Mouse (Mus musculus) hindbrain, embryonic 16.5 days (tissue): ENCODE data around the gene Dgkg. TPM values are rescaled to one million over a fixed set of nuclear protein-coding genes. Genes with fewer than 3 reads are reported as not detected.
A peak's percentile ranks its signal among the peaks of the same experiment; 100 is the strongest.

Experiments
- ATAC-seq: fragments of 200-750 bp; cut with Nextera tagmentation; 2 replicates; pipeline ENCODE4 v1.8.0; 2017; ENCODE audit warnings: moderate TSS enrichment, moderate library complexity
- H3K27ac ChIP-seq: fragments of 300-500 bp; sonication (generic); 2 replicates; pipeline ENCODE4 v1.5.1; 2014; ENCODE audit warnings: low read depth, mild to moderate bottlenecking, control low read depth, low read length, moderate library complexity
- H3K27me3 ChIP-seq: fragments of 300-500 bp; sonication (generic); replicated peaks from 2 replicates; pipeline ENCODE4 v1.6.1; 2014; ENCODE audit warnings: low read length; ENCODE audit not compliant: control insufficient read depth, insufficient read depth
- H3K36me3 ChIP-seq: fragments of 300-500 bp; sonication (generic); 2 replicates; pipeline ENCODE4 v1.6.1; 2014; ENCODE audit warnings: mild to moderate bottlenecking, low read length, moderate library complexity, mixed read lengths; ENCODE audit not compliant: control insufficient read depth, insufficient read depth
- H3K4me1 ChIP-seq: fragments of 300-500 bp; sonication (generic); 2 replicates; pipeline ENCODE4 v1.6.1; 2014; ENCODE audit warnings: low read depth, low read length; ENCODE audit not compliant: control insufficient read depth, insufficient read depth
- H3K4me2 ChIP-seq: fragments of 300-500 bp; sonication (generic); 2 replicates; pipeline ENCODE4 v1.6.1; 2014; ENCODE audit warnings: mild to moderate bottlenecking, low read length, control low read depth, moderate library complexity
- H3K4me3 ChIP-seq: fragments of 300-500 bp; sonication (generic); 2 replicates; pipeline ENCODE4 v1.5.1; 2014; ENCODE audit warnings: mild to moderate bottlenecking, low read length, control low read depth, moderate library complexity
- H3K9ac ChIP-seq: fragments of 300-500 bp; sonication (generic); 2 replicates; pipeline ENCODE4 v1.6.1; 2014; ENCODE audit warnings: low read depth, mild to moderate bottlenecking, control low read depth, low read length, moderate library complexity
- H3K9me3 ChIP-seq: fragments of 300-500 bp; sonication (generic); 2 replicates; pipeline ENCODE4 v1.6.1; 2014; ENCODE audit warnings: mild to moderate bottlenecking, low read length, moderate library complexity; ENCODE audit not compliant: control insufficient read depth
- WGBS: fragments of 180-500 bp; shearing (Covaris S2); extraction: QIAGEN DNeasy Blood & Tissue Kit; methylation state at CpG from one replicate; pipeline ENCODE4 v1.1.7; 2014; 5-methylcytosine and 5-hydroxymethylcytosine counted together
- polyA plus RNA-seq: library from polyadenylated mRNA; unstranded; fragments of >200 nt; fragmentation: Nextera tagmentation; extraction: Ambion mirVana; gene quantifications from 2 replicates; pipeline ENCODE4 v1.2.1, GENCODE M21; 2015

Gene Dgkg
- polyA plus RNA-seq = 6.7 and 6.9 TPM in 2 replicates

GRCm38 (mm10) chr16:22656533-22657444, at the start of gene Dgkg:
TSS of gene Dgkg (minus strand) at chr16:22657221.
- H3K4me2 ChIP-seq = peak within 1 kb of the TSS; percentile 89
- peak; percentile 88 for ATAC-seq
- H3K4me1 ChIP-seq = peaks cover 5% of the 10 kb centered on the region
- under 1% methylated on average over 54 of the region's 63 CpGs for WGBS
- H3K27ac ChIP-seq = no peak within 1 kb of the TSS
- peak within 1 kb of the TSS; percentile 59 for H3K4me3 ChIP-seq
- H3K27me3 ChIP-seq = peaks cover 4% of the 10 kb centered on the region; the same call in 1 of the 2 replicates
- H3K9me3 ChIP-seq = no peaks in the 10 kb centered on the region
- H3K36me3 ChIP-seq = no peaks in the 10 kb centered on the region
- peak within 1 kb of the TSS; percentile 62 for H3K9ac ChIP-seq

- no peaks in the 10 kb centered on the region for H3K36me3 ChIP-seq
- H3K4me2 ChIP-seq = no peak overlapping the region
- no peak for ATAC-seq
- H3K27me3 ChIP-seq = no peaks in the 10 kb centered on the region
- H3K9me3 ChIP-seq = no peaks in the 10 kb centered on the region
- H3K4me3 ChIP-seq = no peak overlapping the region
- WGBS = 63% methylated on average over 6 of the region's 6 CpGs
- H3K4me1 ChIP-seq = no peaks in the 10 kb centered on the region
- H3K27ac ChIP-seq = no peak overlapping the region
- H3K9ac ChIP-seq = no peak overlapping the region
Observed at GRCm38 (mm10) chr16:22704946-22705345, 47.9 kb upstream of the Dgkg start.

- Histone ChIP-seq H3K9ac (no peak overlapping the region), H3K27me3 (no peaks in the 10 kb centered on the region), H3K27ac (no peak overlapping the region), H3K36me3 (no peaks in the 10 kb centered on the region), H3K4me3 (no peak overlapping the region), H3K9me3 (no peaks in the 10 kb centered on the region), H3K4me1 (no peaks in the 10 kb centered on the region), H3K4me2 (no peak overlapping the region)
- WGBS = 93% methylated on average over 5 of the region's 5 CpGs
- ATAC-seq = no peak
Observed at GRCm38 (mm10) chr16:22704136-22704535, 47.1 kb upstream of the Dgkg start.

- Histone ChIP-seq H3K4me2 (no peak overlapping the region), H3K27ac (no peak overlapping the region), H3K27me3 (no peaks in the 10 kb centered on the region), H3K9ac (no peak overlapping the region), H3K4me3 (no peak overlapping the region), H3K36me3 (no peaks in the 10 kb centered on the region), H3K4me1 (0 out of 2 replicates have a peak, but pooled peaks cover 2% of the 10 kb centered on the region), H3K9me3 (no peaks in the 10 kb centered on the region)
- ATAC-seq = peak; percentile 48; the same call in 1 of the 2 replicates
- 70% methylated on average over 13 of the region's 13 CpGs for WGBS
Observed at GRCm38 (mm10) chr16:22698846-22699760, 42.1 kb upstream of the Dgkg start.

GRCm38 (mm10) chr16:22698101-22698500, 41.1 kb upstream of the Dgkg start:
- Histone ChIP-seq H3K9me3 (no peaks in the 10 kb centered on the region), H3K4me1 (0 out of 2 replicates have a peak, but pooled peaks cover 2% of the 10 kb centered on the region), H3K4me3 (no peak overlapping the region), H3K9ac (no peak overlapping the region), H3K4me2 (no peak overlapping the region), H3K27ac (no peak overlapping the region), H3K36me3 (no peaks in the 10 kb centered on the region), H3K27me3 (no peaks in the 10 kb centered on the region)
- 89% methylated on average over 8 of the region's 8 CpGs for WGBS
- ATAC-seq = no peak

- no peak for ATAC-seq
- Histone ChIP-seq H3K4me1 (no peaks in the 10 kb centered on the region), H3K9ac (no peak overlapping the region), H3K36me3 (no peaks in the 10 kb centered on the region), H3K9me3 (no peaks in the 10 kb centered on the region), H3K4me3 (no peak overlapping the region), H3K27me3 (no peaks in the 10 kb centered on the region), H3K4me2 (no peak overlapping the region), H3K27ac (no peak overlapping the region)
- WGBS = 96% methylated on average over 2 of the region's 2 CpGs
Observed at GRCm38 (mm10) chr16:22689622-22690021, 32.6 kb upstream of the Dgkg start.

GRCm38 (mm10) chr16:22687711-22688230, 30.8 kb upstream of the Dgkg start:
- Histone ChIP-seq H3K27me3 (no peaks in the 10 kb centered on the region), H3K36me3 (no peaks in the 10 kb centered on the region), H3K4me3 (no peak overlapping the region), H3K9me3 (no peaks in the 10 kb centered on the region), H3K9ac (no peak overlapping the region), H3K4me2 (no peak overlapping the region), H3K4me1 (no peaks in the 10 kb centered on the region), H3K27ac (no peak overlapping the region)
- WGBS = 75% methylated on average over 8 of the region's 8 CpGs
- ATAC-seq = no peak

- Histone ChIP-seq H3K9ac (no peak overlapping the region), H3K4me1 (no peaks in the 10 kb centered on the region), H3K9me3 (no peaks in the 10 kb centered on the region), H3K27ac (no peak overlapping the region), H3K27me3 (no peaks in the 10 kb centered on the region), H3K4me2 (no peak overlapping the region), H3K4me3 (no peak overlapping the region), H3K36me3 (no peaks in the 10 kb centered on the region)
- WGBS = 80% methylated on average over 3 of the region's 3 CpGs
- no peak for ATAC-seq
Observed at GRCm38 (mm10) chr16:22683605-22684004, 26.6 kb upstream of the Dgkg start.

- H3K4me3 ChIP-seq = no peak overlapping the region
- H3K4me2 ChIP-seq = no peak overlapping the region
- H3K27ac ChIP-seq = no peak overlapping the region
- H3K36me3 ChIP-seq = no peaks in the 10 kb centered on the region
- no peak overlapping the region for H3K9ac ChIP-seq
- H3K27me3 ChIP-seq = no peaks in the 10 kb centered on the region
- no peak for ATAC-seq
- H3K9me3 ChIP-seq = no peaks in the 10 kb centered on the region
- H3K4me1 ChIP-seq = no peaks in the 10 kb centered on the region
Observed at GRCm38 (mm10) chr16:22682727-22683126, 25.7 kb upstream of the Dgkg start.
